Mouse (Mus musculus) hindbrain, embryonic 11.5 days (tissue): ENCODE measurements around the gene Sost. TPM values are rescaled to one million over a fixed set of nuclear protein-coding genes. Genes with fewer than 3 reads are reported as not detected.

Experiments used
- ATAC-seq: fragments of 200-750 bp; cut with Nextera tagmentation; 2 replicates; pipeline ENCODE4 v1.8.0; 2017; ENCODE audit warnings: mild to moderate bottlenecking, moderate TSS enrichment, moderate library complexity; ENCODE audit not compliant: low FRiP score
- DNase-seq: peaks from one replicate; pipeline ENCODE4 v3.0.0-alpha.2; 2015; ENCODE audit warnings: low spot score
- H3K27ac ChIP-seq: fragments of 300-500 bp; sonication (generic); 2 replicates; pipeline ENCODE4 v1.5.1; 2014; ENCODE audit warnings: mild to moderate bottlenecking, low read depth, low read length
- H3K27me3 ChIP-seq: fragments of 300-500 bp; sonication (generic); 2 replicates; pipeline ENCODE4 v1.6.1; 2014; ENCODE audit warnings: mild to moderate bottlenecking, low read length, moderate library complexity, mixed read lengths; ENCODE audit not compliant: control insufficient read depth, insufficient read depth
- H3K36me3 ChIP-seq: fragments of 300-500 bp; sonication (generic); 2 replicates; pipeline ENCODE4 v1.6.1; 2014; ENCODE audit warnings: mild to moderate bottlenecking, low read length, moderate library complexity, mixed read lengths; ENCODE audit not compliant: control insufficient read depth, insufficient read depth
- H3K4me1 ChIP-seq: fragments of 300-500 bp; sonication (generic); replicated peaks from 2 replicates; pipeline ENCODE4 v1.6.1; 2014; ENCODE audit warnings: low read length, mixed read lengths; ENCODE audit not compliant: control insufficient read depth, insufficient read depth
- H3K4me2 ChIP-seq: fragments of 300-500 bp; sonication (generic); replicated peaks from 2 replicates; pipeline ENCODE4 v1.6.1; 2014; ENCODE audit warnings: mild to moderate bottlenecking, low read depth, low read length
- H3K4me3 ChIP-seq: fragments of 300-500 bp; sonication (generic); 2 replicates; pipeline ENCODE4 v1.5.1; 2014; ENCODE audit warnings: low read depth, low read length
- H3K9ac ChIP-seq: fragments of 300-500 bp; sonication (generic); 2 replicates; pipeline ENCODE4 v1.6.1; 2014; ENCODE audit warnings: low read depth, low read length
- H3K9me3 ChIP-seq: fragments of 300-500 bp; sonication (generic); 2 replicates; pipeline ENCODE4 v1.6.1; 2016; ENCODE audit warnings: low read length; ENCODE audit not compliant: control insufficient read depth
- WGBS: fragments of 180-500 bp; shearing (Covaris S2); extraction: QIAGEN DNeasy Blood & Tissue Kit; methylation state at CpG from one replicate; pipeline ENCODE4 v1.1.7; 2014; 5-methylcytosine and 5-hydroxymethylcytosine counted together
- polyA plus RNA-seq: library from polyadenylated mRNA; unstranded; fragments of >200 nt; fragmentation: Nextera tagmentation; extraction: Ambion mirVana; gene quantifications from 2 replicates; pipeline ENCODE4 v1.2.1, GENCODE M21; 2014

Gene Sost
- 0.11 and 0.31 TPM in 2 replicates for polyA plus RNA-seq

DNA sequence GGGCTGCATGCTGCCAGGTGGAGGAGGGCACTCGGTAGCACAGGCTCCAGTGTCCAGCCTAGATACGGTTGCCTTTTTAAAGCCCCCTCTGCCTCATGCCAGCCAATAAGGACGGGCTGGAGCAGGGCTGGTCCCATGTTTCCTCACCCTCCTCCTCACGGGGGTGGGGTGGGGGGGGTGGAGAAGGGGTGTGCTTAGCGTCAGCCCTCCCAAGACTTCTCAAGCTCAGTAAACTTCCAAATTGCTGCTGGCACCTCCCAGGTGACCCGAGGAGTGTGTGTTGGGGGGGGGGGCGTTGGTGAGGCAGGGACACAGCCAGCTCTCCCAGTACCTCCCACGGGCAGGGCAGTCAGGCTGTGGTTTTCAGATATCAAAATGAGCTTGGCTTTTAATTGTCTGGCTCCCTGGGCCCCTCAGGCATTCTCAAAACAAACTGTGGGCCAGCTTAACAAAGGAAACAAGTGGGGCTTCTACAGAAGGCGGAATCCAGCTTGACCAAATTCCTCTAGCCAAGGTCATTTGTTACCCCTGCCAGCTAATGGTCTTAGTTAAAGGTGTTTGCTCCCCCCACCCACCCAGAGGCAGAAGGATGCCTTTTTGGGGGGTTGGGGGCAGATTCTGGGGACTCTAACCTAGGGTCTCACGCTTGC, at the start of gene Sost:
TSS of gene Sost (minus strand) at position 51 of the 650 bp plus-strand sequence.
- WGBS, result 18% methylated on average over 9 of the region's 10 CpGs
- no peak within 1 kb of the TSS for H3K4me3 ChIP-seq
- H3K27ac ChIP-seq, result no peak within 1 kb of the TSS
- no peak within 1 kb of the TSS for H3K9ac ChIP-seq
- peaks cover 11% of the 10 kb centered on the region for H3K4me1 ChIP-seq
- DNase-seq (no peak), ATAC-seq (no peak)
- H3K4me2 ChIP-seq, result no peak within 1 kb of the TSS
- H3K27me3 ChIP-seq, result peaks cover 44% of the 10 kb centered on the region
- H3K36me3 ChIP-seq, result no peaks in the 10 kb centered on the region
- no peaks in the 10 kb centered on the region for H3K9me3 ChIP-seq

GRCm38 (mm10) chr11:102016136-102016535, 49.3 kb upstream of the Sost start:
- ATAC-seq (no peak), DNase-seq (no peak)
- H3K36me3 ChIP-seq, result 0 out of 2 replicates have a peak, but pooled peaks cover 2% of the 10 kb centered on the region
- H3K4me1 ChIP-seq, result no peaks in the 10 kb centered on the region
- no peak overlapping the region for H3K27ac ChIP-seq
- H3K4me2 ChIP-seq, result no peak overlapping the region
- WGBS, result 96% methylated on average over 1 of the region's 1 CpGs
- no peaks in the 10 kb centered on the region for H3K27me3 ChIP-seq
- no peaks in the 10 kb centered on the region for H3K9me3 ChIP-seq
- no peak overlapping the region for H3K9ac ChIP-seq
- H3K4me3 ChIP-seq, result no peak overlapping the region

DNA sequence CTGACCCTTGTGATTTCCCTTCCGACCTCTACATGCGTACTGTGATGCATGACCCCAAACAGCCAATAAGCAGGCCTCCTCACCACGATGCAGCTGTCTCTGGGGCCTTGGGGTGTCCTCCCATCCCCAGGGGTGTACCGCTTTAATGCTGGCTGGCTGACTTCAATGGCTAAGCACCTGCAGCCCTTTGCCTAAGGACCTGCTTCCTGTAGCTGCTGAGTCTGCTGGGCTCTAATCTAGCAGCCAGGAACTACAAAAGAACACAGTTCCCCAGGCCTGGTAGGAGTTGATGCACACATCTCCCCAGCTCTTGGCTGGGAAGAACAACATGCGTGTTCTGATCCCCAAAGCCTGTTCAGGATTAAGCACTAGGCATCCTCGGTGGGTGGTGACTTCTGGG, 48.7 kb upstream of the Sost start:
- H3K4me2 ChIP-seq, result no peak overlapping the region
- H3K27me3 ChIP-seq, result no peaks in the 10 kb centered on the region
- ATAC-seq (no peak), DNase-seq (no peak)
- H3K27ac ChIP-seq, result no peak overlapping the region
- no peaks in the 10 kb centered on the region for H3K4me1 ChIP-seq
- H3K9me3 ChIP-seq, result no peaks in the 10 kb centered on the region
- H3K4me3 ChIP-seq, result no peak overlapping the region
- H3K9ac ChIP-seq, result no peak overlapping the region
- H3K36me3 ChIP-seq, result 0 out of 2 replicates have a peak, but pooled peaks cover 2% of the 10 kb centered on the region
- WGBS, result 64% methylated on average over 6 of the region's 6 CpGs

- WGBS, result 88% methylated on average over 8 of the region's 8 CpGs
- ATAC-seq, result no peak
Measured at GRCm38 (mm10) chr11:102013201-102013600, 46.4 kb upstream of the Sost start.

DNA sequence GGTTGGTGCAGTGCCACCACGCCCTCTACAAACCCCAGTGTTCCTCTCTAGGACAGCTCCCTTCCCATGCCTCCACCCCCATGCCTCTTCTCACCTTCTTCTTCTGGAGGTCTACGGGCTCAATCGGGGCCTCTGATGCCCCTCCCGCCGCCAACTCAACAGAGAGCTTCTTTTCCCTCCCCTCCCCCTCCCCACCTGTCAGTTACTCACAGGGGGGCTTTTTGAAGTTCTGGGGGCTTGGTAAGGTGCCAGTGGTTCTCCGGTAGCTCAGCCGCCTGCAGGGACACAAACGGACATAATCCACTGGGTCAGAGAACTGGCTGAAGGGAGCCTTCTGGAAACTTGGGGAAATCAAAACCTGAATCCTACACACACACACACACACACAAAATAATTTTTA, 44.7 kb upstream of the Sost start:
- H3K27me3 ChIP-seq, result no peaks in the 10 kb centered on the region
- H3K4me3 ChIP-seq, result no peak overlapping the region
- 0 out of 2 replicates have a peak, but pooled peaks cover 2% of the 10 kb centered on the region for H3K4me1 ChIP-seq
- DNase-seq, result no peak
- peaks cover 2% of the 10 kb centered on the region; the same call in 1 of the 2 replicates for H3K36me3 ChIP-seq
- H3K9ac ChIP-seq, result no peak overlapping the region
- no peaks in the 10 kb centered on the region for H3K9me3 ChIP-seq
- no peak overlapping the region for H3K4me2 ChIP-seq
- H3K27ac ChIP-seq, result no peak overlapping the region
- no peak for ATAC-seq
- WGBS, result 87% methylated on average over 8 of the region's 8 CpGs

More at GRCm38 (mm10) chr11:102013201-102013600, 46.4 kb upstream of the Sost start:
- Histone ChIP-seq H3K4me2 (no peak overlapping the region), H3K4me1 (0 out of 2 replicates have a peak, but pooled peaks cover 2% of the 10 kb centered on the region), H3K4me3 (no peak overlapping the region), H3K27ac (no peak overlapping the region), H3K9me3 (no peaks in the 10 kb centered on the region), H3K9ac (no peak overlapping the region), H3K27me3 (no peaks in the 10 kb centered on the region), H3K36me3 (no peaks in the 10 kb centered on the region)
- DNase-seq, result no peak

DNA sequence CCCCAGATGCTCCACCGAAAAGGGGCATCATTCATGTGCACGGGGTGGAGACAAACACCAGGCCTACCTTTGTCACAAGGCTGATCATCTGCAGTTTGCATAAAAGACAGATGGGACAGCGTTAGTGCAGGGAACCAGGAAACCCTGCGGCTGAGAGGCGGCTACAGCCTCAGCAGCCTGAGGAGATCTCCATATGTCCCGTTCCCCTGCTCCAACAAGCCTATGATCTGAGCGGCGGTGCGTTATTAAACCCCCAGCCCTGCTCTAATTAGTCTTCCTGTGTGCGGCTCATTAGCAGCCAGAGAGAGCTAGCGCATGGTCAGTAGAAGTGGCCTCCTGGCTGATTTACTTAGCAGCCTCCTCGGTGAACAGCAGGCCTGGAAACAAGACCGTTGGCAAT, 43.3 kb upstream of the Sost start:
- Histone ChIP-seq H3K4me3 (no peak overlapping the region), H3K4me1 (0 out of 2 replicates have a peak, but pooled peaks cover 2% of the 10 kb centered on the region), H3K9ac (0 out of 2 replicates have a peak overlapping the region, but pooled peaks have one; percentile 12), H3K4me2 (no peak overlapping the region), H3K9me3 (no peaks in the 10 kb centered on the region), H3K27ac (peak overlapping the region; percentile 61), H3K36me3 (peaks cover 2% of the 10 kb centered on the region; the same call in 1 of the 2 replicates), H3K27me3 (no peaks in the 10 kb centered on the region)
- peak; percentile 49 for DNase-seq
- WGBS, result 61% methylated on average over 13 of the region's 13 CpGs
- ATAC-seq, result peak; percentile 43; the same call in 1 of the 2 replicates

DNA sequence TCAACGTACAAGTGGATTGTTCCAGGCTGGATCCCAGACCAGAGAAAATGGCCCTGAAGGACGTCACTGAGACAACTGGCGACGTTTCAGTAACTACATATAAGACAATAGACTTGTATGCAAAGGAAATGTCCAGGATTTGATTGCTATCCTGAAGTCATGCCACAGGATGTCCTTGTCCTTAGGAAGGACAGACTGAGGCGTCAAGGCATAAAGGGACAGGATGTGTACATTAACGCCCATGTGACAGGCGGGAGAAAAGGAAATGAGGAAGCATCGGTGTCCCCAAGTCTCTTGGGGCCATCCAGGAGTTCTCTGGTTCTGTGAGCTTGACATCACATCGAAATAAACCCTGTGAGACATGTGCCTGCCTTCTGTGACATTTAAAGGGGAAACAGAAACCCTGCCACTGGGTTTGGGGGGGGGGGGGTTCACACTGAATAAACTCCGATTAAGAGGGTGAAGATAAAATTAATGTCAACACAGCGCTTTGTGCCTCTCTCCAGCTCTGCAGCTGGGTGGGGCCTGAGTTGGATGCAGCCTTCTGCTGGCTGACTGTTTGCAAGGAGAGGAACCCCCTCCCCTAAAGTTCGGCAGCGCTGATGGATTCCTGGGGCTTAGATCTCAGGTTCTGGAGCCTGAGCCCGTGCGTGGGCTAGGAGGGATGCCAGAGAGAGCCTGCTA, 42.3 kb upstream of the Sost start:
- Histone ChIP-seq H3K36me3 (peaks cover 6% of the 10 kb centered on the region; the same call in 1 of the 2 replicates), H3K4me3 (no peak overlapping the region), H3K4me1 (0 out of 2 replicates have a peak, but pooled peaks cover 2% of the 10 kb centered on the region), H3K9me3 (no peaks in the 10 kb centered on the region), H3K9ac (no peak overlapping the region), H3K4me2 (no peak overlapping the region), H3K27me3 (no peaks in the 10 kb centered on the region), H3K27ac (no peak overlapping the region)
- DNase-seq (no peak), ATAC-seq (no peak)
- WGBS, result 87% methylated on average over 15 of the region's 15 CpGs

GRCm38 (mm10) chr11:102008372-102008771, 41.6 kb upstream of the Sost start:
- WGBS, result 92% methylated on average over 8 of the region's 8 CpGs
- Histone ChIP-seq H3K9ac (no peak overlapping the region), H3K27me3 (no peaks in the 10 kb centered on the region), H3K4me2 (no peak overlapping the region), H3K9me3 (no peaks in the 10 kb centered on the region), H3K4me3 (no peak overlapping the region), H3K36me3 (peaks cover 6% of the 10 kb centered on the region; the same call in 1 of the 2 replicates), H3K27ac (no peak overlapping the region), H3K4me1 (0 out of 2 replicates have a peak, but pooled peaks cover 2% of the 10 kb centered on the region)
- DNase-seq (no peak), ATAC-seq (no peak)
